Mouse (Mus musculus): Measurements from ENCODE around the gene Tmem143. TPM values are rescaled to one million over a fixed set of nuclear protein-coding genes. Genes with fewer than 3 reads are reported as not detected.
A peak's percentile ranks its signal among the peaks of the same experiment; 100 is the strongest.

Gene Tmem143
- polyA plus RNA-seq (2015; fragmentation: Nextera tagmentation; extraction: Ambion mirVana), result 6.2 and 6.7 TPM in 2 replicates

DNA sequence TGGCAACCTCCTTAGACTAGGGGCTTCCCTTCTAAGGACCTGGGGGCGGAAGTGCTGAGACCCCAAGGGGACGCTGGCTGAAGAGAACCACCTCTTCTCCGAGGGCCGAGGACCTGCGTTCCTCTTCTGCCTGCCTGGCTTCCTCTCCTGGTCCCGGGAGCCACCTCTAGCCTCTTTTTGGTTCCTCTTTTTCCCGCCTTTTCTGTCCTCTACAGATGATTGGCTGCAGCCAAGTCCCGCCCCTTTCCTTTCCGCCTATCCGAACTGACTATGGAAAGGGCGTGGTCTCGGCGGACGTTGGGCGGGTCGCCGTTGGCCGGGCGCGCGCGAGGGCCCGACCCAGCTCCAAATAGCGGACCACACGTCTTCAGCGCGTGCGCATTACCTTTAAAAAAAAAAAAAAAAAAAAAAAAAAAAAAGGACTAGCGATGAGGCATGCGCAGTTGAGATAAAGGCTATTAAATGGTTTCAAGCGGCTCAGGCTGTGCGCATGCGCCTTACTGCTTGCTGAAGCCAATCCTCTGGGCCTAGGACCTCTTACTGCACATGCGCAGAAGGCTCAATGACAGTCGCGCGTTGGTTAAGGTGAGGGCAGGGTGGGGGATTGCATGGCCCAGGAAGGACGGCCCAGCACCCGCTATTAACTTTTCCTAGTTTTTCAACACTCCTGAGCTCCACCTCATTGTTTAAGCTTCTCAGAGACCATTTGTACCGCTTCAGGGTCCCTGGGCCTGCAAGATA, at the start of gene Tmem143, which contains the start of gene Syngr4:
Gene Tmem143 (plus strand): TSS at position 425 of the 741 bp plus-strand sequence.
Gene Syngr4 (minus strand): TSS at position 198 of the 741 bp plus-strand sequence.
- no peaks in the 10 kb centered on the region for H3K36me3 ChIP-seq (ENCODE audit: insufficient read depth, low read length)
- peak within 1 kb of the TSS; percentile 46 for H3K4me3 ChIP-seq (replicated peaks; ENCODE audit: low read depth, low read length)
- under 1% methylated on average over 40 of the region's 40 CpGs for WGBS
- DNase-seq (ENCODE audit: low spot score), result peak; percentile 99
- H3K9ac ChIP-seq (ENCODE audit: low read depth, low read length), result peak within 1 kb of the TSS; percentile 60
- peak; percentile 85 for ATAC-seq (replicated peaks; ENCODE audit: low FRiP score, low read depth)
- peak within 1 kb of the TSS; percentile 74 for H3K4me2 ChIP-seq (ENCODE audit: low read length)
- no peaks in the 10 kb centered on the region for H3K9me3 ChIP-seq (replicated peaks; ENCODE audit: low read length)
- no peak for TF ChIP-seq CTCF (IDR thresholded peaks at IDR 0.05; ENCODE audit: low read depth)
- H3K4me1 ChIP-seq (replicated peaks; ENCODE audit: insufficient read depth, low read length), result no peaks in the 10 kb centered on the region
- peak within 1 kb of the TSS; percentile 80 for H3K27ac ChIP-seq
- no peaks in the 10 kb centered on the region for H3K27me3 ChIP-seq (ENCODE audit: insufficient read depth, low read length)

DNA sequence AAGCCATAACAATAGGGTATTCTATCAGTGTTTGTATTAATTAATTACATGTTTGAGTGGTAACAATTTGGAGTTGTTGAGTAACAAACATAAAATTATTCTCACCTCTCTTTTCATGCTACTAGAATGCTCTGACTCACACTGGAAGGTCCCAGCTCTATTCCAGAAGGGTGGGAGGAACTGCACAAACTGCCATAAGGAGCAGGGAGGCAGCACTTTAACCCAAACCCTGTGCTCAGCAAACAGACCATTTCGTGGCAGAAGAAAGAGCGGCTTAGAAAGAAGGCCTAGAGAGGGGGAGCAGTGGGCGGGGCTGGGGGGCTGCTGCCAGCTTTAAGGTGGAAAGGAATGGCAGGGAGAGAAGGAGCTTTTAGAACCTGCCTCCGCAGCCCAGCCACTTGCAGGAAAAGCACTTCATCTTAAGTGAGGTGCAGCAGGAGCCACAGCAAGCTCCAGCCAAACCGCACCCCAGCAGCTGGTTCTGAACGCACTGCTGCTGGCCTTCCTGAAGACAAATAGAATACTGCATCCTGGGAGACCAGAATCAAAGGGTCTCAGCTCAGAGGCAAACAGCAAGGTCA, 48.2 kb upstream of the Tmem143 start:
- Histone ChIP-seq H3K27ac (no peak overlapping the region), H3K9me3 (replicated peaks; ENCODE audit: low read length) (no peaks in the 10 kb centered on the region), H3K9ac (ENCODE audit: low read depth, low read length) (no peak overlapping the region), H3K4me2 (ENCODE audit: low read length) (no peak overlapping the region), H3K27me3 (ENCODE audit: insufficient read depth, low read length) (no peaks in the 10 kb centered on the region), H3K4me3 (replicated peaks; ENCODE audit: low read depth, low read length) (no peak overlapping the region), H3K4me1 (replicated peaks; ENCODE audit: insufficient read depth, low read length) (no peaks in the 10 kb centered on the region), H3K36me3 (ENCODE audit: insufficient read depth, low read length) (no peaks in the 10 kb centered on the region)
- no peak for DNase-seq (ENCODE audit: low spot score)
- no peak for ATAC-seq (replicated peaks; ENCODE audit: low FRiP score, low read depth)
- TF ChIP-seq CTCF (IDR thresholded peaks at IDR 0.05; ENCODE audit: low read depth), result no peak
- WGBS, result 18% methylated on average over 6 of the region's 6 CpGs

DNA sequence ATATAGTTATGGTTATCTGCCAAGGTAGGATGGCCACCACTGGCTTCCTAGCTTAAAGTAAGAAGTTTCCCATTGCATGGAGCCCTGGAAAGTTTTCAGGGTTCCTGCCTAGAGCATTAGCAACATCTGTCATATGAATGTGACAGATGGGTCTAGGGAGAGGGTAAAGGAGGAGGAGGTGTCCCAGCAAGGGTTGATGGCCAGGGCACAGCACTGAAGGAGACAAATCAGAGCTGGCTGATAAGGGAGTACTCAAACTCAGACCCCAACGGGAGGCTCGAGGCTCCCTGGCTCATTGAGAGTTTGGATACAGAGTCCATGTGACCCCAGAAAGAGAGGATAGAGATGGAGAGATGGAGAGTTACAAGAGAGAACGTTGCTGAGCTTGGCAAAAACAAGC, 46.1 kb upstream of the Tmem143 start:
- no peak overlapping the region for H3K9ac ChIP-seq (ENCODE audit: low read depth, low read length)
- DNase-seq (ENCODE audit: low spot score) (no peak), ATAC-seq (replicated peaks; ENCODE audit: low FRiP score, low read depth) (no peak)
- WGBS, result 71% methylated on average over 3 of the region's 3 CpGs
- no peaks in the 10 kb centered on the region for H3K27me3 ChIP-seq (ENCODE audit: insufficient read depth, low read length)
- H3K9me3 ChIP-seq (replicated peaks; ENCODE audit: low read length), result no peaks in the 10 kb centered on the region
- H3K36me3 ChIP-seq (ENCODE audit: insufficient read depth, low read length), result no peaks in the 10 kb centered on the region
- no peak overlapping the region for H3K27ac ChIP-seq
- TF ChIP-seq CTCF (IDR thresholded peaks at IDR 0.05; ENCODE audit: low read depth), result no peak
- no peak overlapping the region for H3K4me3 ChIP-seq (replicated peaks; ENCODE audit: low read depth, low read length)
- H3K4me2 ChIP-seq (ENCODE audit: low read length), result no peak overlapping the region
- H3K4me1 ChIP-seq (replicated peaks; ENCODE audit: insufficient read depth, low read length), result no peaks in the 10 kb centered on the region

DNA sequence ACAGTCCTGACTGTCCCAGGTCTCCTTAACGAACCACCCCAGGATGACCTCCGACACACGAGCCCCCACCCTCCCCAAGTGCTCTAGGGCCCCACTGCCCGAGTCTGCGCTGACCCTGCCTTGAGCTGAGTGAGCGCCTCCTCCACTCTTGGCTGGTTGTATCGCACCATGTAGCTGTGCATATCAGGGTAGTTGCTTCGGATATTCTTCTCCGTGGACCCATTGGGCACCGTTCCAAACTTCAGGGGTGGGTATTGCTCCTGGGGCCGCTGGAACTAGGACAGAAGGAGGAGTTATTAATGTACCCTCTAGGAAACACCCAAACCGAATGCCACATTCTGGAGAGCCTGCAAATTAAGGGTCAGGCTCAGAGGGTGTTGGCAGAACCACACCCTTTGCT, 43.7 kb upstream of the Tmem143 start:
- no peak overlapping the region for H3K27ac ChIP-seq
- H3K36me3 ChIP-seq (ENCODE audit: insufficient read depth, low read length), result no peaks in the 10 kb centered on the region
- 73% methylated on average over 12 of the region's 12 CpGs for WGBS
- H3K4me3 ChIP-seq (replicated peaks; ENCODE audit: low read depth, low read length), result no peak overlapping the region
- ATAC-seq (replicated peaks; ENCODE audit: low FRiP score, low read depth) (no peak), DNase-seq (ENCODE audit: low spot score) (no peak)
- no peak for TF ChIP-seq CTCF (IDR thresholded peaks at IDR 0.05; ENCODE audit: low read depth)
- no peak overlapping the region for H3K4me2 ChIP-seq (ENCODE audit: low read length)
- no peaks in the 10 kb centered on the region for H3K27me3 ChIP-seq (ENCODE audit: insufficient read depth, low read length)
- H3K9me3 ChIP-seq (replicated peaks; ENCODE audit: low read length), result no peaks in the 10 kb centered on the region
- H3K4me1 ChIP-seq (replicated peaks; ENCODE audit: insufficient read depth, low read length), result 0 out of 2 replicates have a peak, but pooled peaks cover 6% of the 10 kb centered on the region
- no peak overlapping the region for H3K9ac ChIP-seq (ENCODE audit: low read depth, low read length)

DNA sequence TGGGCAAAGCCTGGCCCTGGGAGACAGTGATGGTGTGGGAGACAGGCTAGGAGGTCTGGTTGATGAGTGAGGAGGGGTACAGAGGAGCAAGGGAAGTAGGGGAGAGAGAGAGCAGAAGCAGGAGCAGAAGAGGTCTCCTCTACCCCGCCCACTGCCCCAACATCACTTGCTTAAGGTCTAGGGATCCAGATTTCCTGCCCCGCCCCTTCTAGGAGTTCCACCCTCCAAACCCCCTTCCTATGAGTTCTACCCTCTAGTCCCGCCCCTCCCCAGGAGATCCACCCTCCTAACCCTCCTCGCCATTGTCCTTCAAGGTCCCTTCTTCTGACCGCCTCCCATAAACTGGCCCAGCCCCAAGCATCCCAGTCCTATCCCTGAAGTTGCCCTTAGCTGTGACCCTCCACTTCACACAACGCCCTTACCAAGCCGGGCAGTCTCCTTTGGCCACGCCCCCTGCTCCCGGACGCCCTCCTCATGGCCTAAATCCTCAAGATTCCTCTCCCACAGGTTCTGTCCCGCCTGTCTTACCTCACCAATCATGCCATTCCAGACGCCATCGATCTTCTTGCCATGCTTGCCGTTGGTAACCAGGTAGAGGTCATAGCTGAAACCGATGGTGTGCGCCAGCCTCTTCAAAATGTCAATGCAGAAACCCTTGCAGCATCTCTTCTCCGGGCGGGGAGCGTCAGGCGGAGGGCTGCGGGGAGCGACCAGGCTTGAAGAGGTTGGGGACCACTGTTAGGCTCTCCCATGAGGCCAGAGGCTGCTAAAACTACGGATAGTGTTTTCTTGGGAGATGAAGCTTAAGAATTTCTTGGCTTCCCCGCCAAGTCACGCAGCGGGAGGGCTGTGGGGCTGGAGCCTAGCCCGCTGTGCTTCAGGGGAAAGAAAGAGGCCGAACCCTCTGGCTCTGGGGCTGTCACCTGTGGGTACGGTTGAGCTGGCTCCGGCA, 39.5 kb upstream of the Tmem143 start:
- H3K36me3 ChIP-seq (ENCODE audit: insufficient read depth, low read length), result no peaks in the 10 kb centered on the region
- peak overlapping the region; percentile 25 for H3K4me3 ChIP-seq (replicated peaks; ENCODE audit: low read depth, low read length)
- ATAC-seq (replicated peaks; ENCODE audit: low FRiP score, low read depth) (peak; percentile 14; the same call in 1 of the 2 replicates), DNase-seq (ENCODE audit: low spot score) (no peak)
- H3K9me3 ChIP-seq (replicated peaks; ENCODE audit: low read length), result no peaks in the 10 kb centered on the region
- 0 out of 2 replicates have a peak, but pooled peaks cover 6% of the 10 kb centered on the region for H3K4me1 ChIP-seq (replicated peaks; ENCODE audit: insufficient read depth, low read length)
- 0 out of 2 replicates have a peak, but pooled peaks cover 4% of the 10 kb centered on the region for H3K27me3 ChIP-seq (ENCODE audit: insufficient read depth, low read length)
- no peak overlapping the region for H3K27ac ChIP-seq
- WGBS, result 5% methylated on average over 29 of the region's 30 CpGs
- H3K9ac ChIP-seq (ENCODE audit: low read depth, low read length), result peak overlapping the region; percentile 14; the same call in 1 of the 2 replicates
- TF ChIP-seq CTCF (IDR thresholded peaks at IDR 0.05; ENCODE audit: low read depth), result no peak
- peak overlapping the region; percentile 63 for H3K4me2 ChIP-seq (ENCODE audit: low read length)

DNA sequence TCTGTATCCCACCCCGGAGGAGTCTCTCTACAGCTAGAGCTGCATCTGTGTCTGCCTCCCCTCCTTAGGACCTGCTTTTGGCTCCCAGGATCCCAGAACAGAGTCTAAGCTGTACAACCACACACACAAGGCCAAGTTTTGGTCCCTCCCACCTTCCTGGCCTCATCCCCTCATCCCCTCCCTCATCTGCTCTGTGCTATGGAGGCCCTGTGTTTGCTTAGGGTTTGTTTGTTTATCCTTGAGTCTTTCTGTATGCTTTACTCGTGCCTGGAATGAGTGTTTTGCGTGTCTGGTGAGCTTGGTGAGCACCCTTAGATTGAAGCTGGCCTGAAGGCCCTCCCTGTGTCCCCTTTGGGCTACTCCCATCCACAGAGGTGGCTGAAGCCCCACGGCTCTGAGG, 37.7 kb upstream of the Tmem143 start:
- 55% methylated on average over 4 of the region's 4 CpGs for WGBS
- ATAC-seq (replicated peaks; ENCODE audit: low FRiP score, low read depth) (no peak), DNase-seq (ENCODE audit: low spot score) (no peak)
- Histone ChIP-seq H3K4me2 (ENCODE audit: low read length) (no peak overlapping the region), H3K36me3 (ENCODE audit: insufficient read depth, low read length) (no peaks in the 10 kb centered on the region), H3K27me3 (ENCODE audit: insufficient read depth, low read length) (0 out of 2 replicates have a peak, but pooled peaks cover 4% of the 10 kb centered on the region), H3K27ac (no peak overlapping the region), H3K9me3 (replicated peaks; ENCODE audit: low read length) (no peaks in the 10 kb centered on the region), H3K4me3 (replicated peaks; ENCODE audit: low read depth, low read length) (no peak overlapping the region), H3K9ac (ENCODE audit: low read depth, low read length) (no peak overlapping the region), H3K4me1 (replicated peaks; ENCODE audit: insufficient read depth, low read length) (0 out of 2 replicates have a peak, but pooled peaks cover 6% of the 10 kb centered on the region)
- TF ChIP-seq CTCF (IDR thresholded peaks at IDR 0.05; ENCODE audit: low read depth), result no peak

Measured in kidney, postnatal 0 days (tissue).